Mouse (Mus musculus) testis, adult 2 months (tissue): ENCODE data around the gene Adgrf3. TPM values are rescaled to one million over a fixed set of nuclear protein-coding genes. Genes with fewer than 3 reads are reported as not detected.

Experiments used
- H3K27ac ChIP-seq: fragments of 200-500 bp; 2 replicates; pipeline ENCODE4 v1.5.1; 2012; ENCODE audit warnings: low read depth, low read length; ENCODE audit not compliant: control insufficient read depth, insufficient read depth
- H3K27me3 ChIP-seq: fragments of 200-500 bp; 2 replicates; pipeline ENCODE4 v1.6.1; 2012; ENCODE audit warnings: mild to moderate bottlenecking, low read length, moderate library complexity; ENCODE audit not compliant: control insufficient read depth, insufficient read depth
- H3K36me3 ChIP-seq: fragments of 200-500 bp; 2 replicates; pipeline ENCODE4 v1.6.1; 2012; ENCODE audit warnings: mild to moderate bottlenecking, low read length; ENCODE audit not compliant: control insufficient read depth, insufficient read depth
- H3K4me1 ChIP-seq: fragments of 200-500 bp; 2 replicates; pipeline ENCODE4 v1.6.1; 2012; ENCODE audit warnings: low read length; ENCODE audit not compliant: control insufficient read depth, insufficient read depth
- H3K4me3 ChIP-seq: fragments of 200-500 bp; 2 replicates; pipeline ENCODE4 v1.5.1; 2012; ENCODE audit warnings: low read depth, mild to moderate bottlenecking, low read length, moderate library complexity, mixed read lengths; ENCODE audit not compliant: control insufficient read depth
- CTCF ChIP-seq: fragments of 200-500 bp; IDR thresholded peaks from 2 replicates; pipeline ENCODE4 v1.5.1; 2012; ENCODE audit warnings: low read depth, mild to moderate bottlenecking, inconsistent platforms, low read length, moderate library complexity; ENCODE audit not compliant: control insufficient read depth, insufficient read depth, insufficient replicate concordance
- POLR2A ChIP-seq: fragments of 200-500 bp; IDR thresholded peaks from 2 replicates; pipeline ENCODE4 v1.6.1; 2012; ENCODE audit warnings: low read depth, mild to moderate bottlenecking, inconsistent platforms, low read length, moderate library complexity; ENCODE audit not compliant: control insufficient read depth
- polyA plus RNA-seq: library from polyadenylated mRNA; depleted of rRNA; stranded (reverse); fragments of >200 nt; gene quantifications from 2 replicates; pipeline ENCODE4 v1.2.3, GENCODE M21; 2012

Adgrf3 gene
- polyA plus RNA-seq, 1 experiment = 18.3 TPM

GRCm38 (mm10) chr5:30172931-30173692 lies 32.4 kb downstream of the Adgrf3 start:
- Histone ChIP-seq H3K4me3 (no peak overlapping the region), H3K27me3 (no peaks in the 10 kb centered on the region), H3K4me1 (no peaks in the 10 kb centered on the region), H3K27ac (no peak overlapping the region), H3K36me3 (peaks cover 4% of the 10 kb centered on the region)
- TF ChIP-seq CTCF (no peak), POLR2A (no peak)

- Histone ChIP-seq H3K27me3 (no peaks in the 10 kb centered on the region), H3K27ac (no peak overlapping the region), H3K4me3 (no peak overlapping the region), H3K4me1 (no peaks in the 10 kb centered on the region), H3K36me3 (peaks cover 2% of the 10 kb centered on the region; the same call in 1 of the 2 replicates)
- TF ChIP-seq POLR2A = no peak
- no peak for TF ChIP-seq CTCF
Measured at GRCm38 (mm10) chr5:30172115-30172514, 33.4 kb downstream of the Adgrf3 start.

- Histone ChIP-seq H3K4me3 (no peak overlapping the region), H3K27me3 (no peaks in the 10 kb centered on the region), H3K4me1 (no peaks in the 10 kb centered on the region), H3K27ac (no peak overlapping the region), H3K36me3 (peaks cover 2% of the 10 kb centered on the region; the same call in 1 of the 2 replicates)
- TF ChIP-seq POLR2A (no peak), CTCF (no peak)
Measured at GRCm38 (mm10) chr5:30170303-30170940, 35.1 kb downstream of the Adgrf3 start.

- H3K27me3 ChIP-seq = no peaks in the 10 kb centered on the region
- H3K4me3 ChIP-seq = no peak overlapping the region
- H3K4me1 ChIP-seq = no peaks in the 10 kb centered on the region
- H3K36me3 ChIP-seq = peaks cover 2% of the 10 kb centered on the region; the same call in 1 of the 2 replicates
- H3K27ac ChIP-seq = no peak overlapping the region
- TF ChIP-seq POLR2A (no peak), CTCF (no peak)
Measured at GRCm38 (mm10) chr5:30165234-30165946, 40.1 kb downstream of the Adgrf3 start.

GRCm38 (mm10) chr5:30162339-30162738 lies 43.2 kb downstream of the Adgrf3 start:
- TF ChIP-seq POLR2A = no peak
- no peak for TF ChIP-seq CTCF
- H3K27me3 ChIP-seq = no peaks in the 10 kb centered on the region
- no peak overlapping the region for H3K27ac ChIP-seq
- H3K4me1 ChIP-seq = no peaks in the 10 kb centered on the region
- H3K4me3 ChIP-seq = no peak overlapping the region
- no peaks in the 10 kb centered on the region for H3K36me3 ChIP-seq

GRCm38 (mm10) chr5:30161836-30162235 lies 43.7 kb downstream of the Adgrf3 start:
- H3K27ac ChIP-seq = no peak overlapping the region
- no peak overlapping the region for H3K4me3 ChIP-seq
- H3K4me1 ChIP-seq = no peaks in the 10 kb centered on the region
- TF ChIP-seq CTCF = no peak
- no peak for TF ChIP-seq POLR2A
- H3K27me3 ChIP-seq = no peaks in the 10 kb centered on the region
- no peaks in the 10 kb centered on the region for H3K36me3 ChIP-seq

- Histone ChIP-seq H3K4me1 (no peaks in the 10 kb centered on the region), H3K4me3 (no peak overlapping the region), H3K27ac (no peak overlapping the region), H3K36me3 (no peaks in the 10 kb centered on the region), H3K27me3 (no peaks in the 10 kb centered on the region)
- no peak for TF ChIP-seq CTCF
- TF ChIP-seq POLR2A = no peak
Measured at GRCm38 (mm10) chr5:30159601-30160000, 45.9 kb downstream of the Adgrf3 start.
